Mouse (Mus musculus) G1E (cell line): ENCODE results near the gene Olfr1346. TPM values are rescaled to one million over a fixed set of nuclear protein-coding genes. Genes with fewer than 3 reads are reported as not detected.
"Not testable (repeated sequence)": the region's sequence is repeated elsewhere in the genome, so short reads cannot be mapped to it uniquely, and the experiment has no call there.

Experiments
- ATAC-seq: 2 replicates; pipeline ENCODE4 v1.8.0; 2016; ENCODE audit warnings: mild to moderate bottlenecking; ENCODE audit not compliant: insufficient number of reproducible peaks, poor library complexity, low FRiP score, severe bottlenecking; ENCODE audit errors: extremely low read depth
- DNase-seq: peaks from one replicate; pipeline ENCODE4 v3.0.0; 2012; ENCODE audit warnings: low spot score
- H3K27me3 ChIP-seq: 2 replicates; pipeline ENCODE4 v1.6.1; 2012; ENCODE audit warnings: mild to moderate bottlenecking, low read length, inconsistent platforms; ENCODE audit not compliant: insufficient read depth
- H3K36me3 ChIP-seq: replicated peaks from 2 replicates; pipeline ENCODE3; 2012; ENCODE audit warnings: mild to moderate bottlenecking, inconsistent platforms
- H3K4me1 ChIP-seq: 2 replicates; pipeline ENCODE4 v1.6.1; 2012; ENCODE audit warnings: low read depth, low read length, inconsistent platforms, mixed read lengths; ENCODE audit not compliant: insufficient read depth
- H3K4me3 ChIP-seq: 2 replicates; pipeline ENCODE4 v1.5.1; 2012; ENCODE audit warnings: low read depth, mild to moderate bottlenecking, inconsistent platforms, low read length, moderate library complexity, mixed read lengths
- H3K9me3 ChIP-seq: replicated peaks from 2 replicates; pipeline ENCODE4 v1.6.1; 2012; ENCODE audit warnings: inconsistent platforms
- CTCF ChIP-seq: IDR thresholded peaks from 2 replicates; pipeline ENCODE4 v1.5.1; 2012; ENCODE audit warnings: low read depth, low read length, inconsistent platforms, mixed read lengths
- GATA1 ChIP-seq: IDR thresholded peaks from 2 replicates; pipeline ENCODE4 v1.6.1; 2012; ENCODE audit warnings: borderline replicate concordance, low read length, inconsistent platforms, mixed read lengths
- GATA2 ChIP-seq: IDR thresholded peaks from 2 replicates; pipeline ENCODE4 v1.6.1; 2012; ENCODE audit warnings: low read depth, low read length, inconsistent platforms, borderline replicate concordance
- POLR2AphosphoS5 ChIP-seq: IDR thresholded peaks from 2 replicates; pipeline ENCODE4 v1.6.1; 2012; ENCODE audit warnings: low read depth, low read length, inconsistent platforms; ENCODE audit not compliant: insufficient replicate concordance
- TAL1 ChIP-seq: conservative IDR thresholded peaks from 2 replicates; pipeline ENCODE4 v1.6.1; 2012; ENCODE audit warnings: low read depth, low read length, inconsistent platforms, mixed read lengths
- polyA plus RNA-seq: library from polyadenylated mRNA; stranded (reverse); fragments of >175 nt; gene quantifications from 2 replicates; pipeline ENCODE4 v1.2.3, GENCODE M21; 2012
- total RNA-seq, 2 experiments: library from RNA; stranded (forward) in 1 of 2; stranded (reverse) in 1 of 2; fragments of 200-1000 nt in 1 of 2; fragments of >200 nt in 1 of 2; fragmentation: Nextera tagmentation in 1 of 2; gene quantifications; 2 replicates each; pipeline ENCODE4 v1.2.3; 2014 to 2017

The Olfr1346 gene
- total and polyA plus RNA-seq, 3 experiments, result 0.11 TPM; not detected in 2

- TF ChIP-seq GATA1 (no peak), TAL1 (no peak), POLR2AphosphoS5 (no peak), CTCF (no peak), GATA2 (no peak)
- ATAC-seq, result no peak
- DNase-seq, result no peak
Observed at GRCm38 (mm10) chr7:6455868-6456267, 11.0 kb upstream of the Olfr1346 start, which contains the start of gene Olfr1336. Gene Olfr1336, plus strand, starts transcription at chr7:6456168.

GRCm38 (mm10) chr7:6456399-6456798 lies 10.5 kb upstream of the Olfr1346 start:
- ATAC-seq (no peak; the same call in 1 of the 2 replicates), DNase-seq (no peak)
- no peak for TF ChIP-seq CTCF
- TF ChIP-seq GATA1, result no peak
- TF ChIP-seq POLR2AphosphoS5, result no peak
- TF ChIP-seq GATA2, result no peak
- TF ChIP-seq TAL1, result no peak
- H3K27me3 ChIP-seq, result no peaks in the 10 kb centered on the region
- H3K4me3 ChIP-seq, result no peak overlapping the region
- no peaks in the 10 kb centered on the region for H3K36me3 ChIP-seq
- no peaks in the 10 kb centered on the region for H3K4me1 ChIP-seq
- no peaks in the 10 kb centered on the region for H3K9me3 ChIP-seq

More at GRCm38 (mm10) chr7:6455868-6456267, 11.0 kb upstream of the Olfr1346 start, which contains the start of gene Olfr1336:
- Histone ChIP-seq H3K4me3 (no peak within 1 kb of the TSS), H3K36me3 (no peaks in the 10 kb centered on the region), H3K27me3 (no peaks in the 10 kb centered on the region), H3K4me1 (no peaks in the 10 kb centered on the region), H3K9me3 (no peaks in the 10 kb centered on the region)

- ATAC-seq, H3K4me3 ChIP-seq, H3K27me3 ChIP-seq, H3K36me3 ChIP-seq, DNase-seq, H3K4me1 ChIP-seq, H3K9me3 ChIP-seq: not testable (repeated sequence)
Observed at GRCm38 (mm10) chr7:6477633-6478032, 10.7 kb downstream of the Olfr1346 start.

- no peak for ATAC-seq
- Histone ChIP-seq H3K27me3 (no peaks in the 10 kb centered on the region), H3K36me3 (no peaks in the 10 kb centered on the region), H3K4me1 (no peaks in the 10 kb centered on the region), H3K4me3 (no peak within 1 kb of the TSS), H3K9me3 (no peaks in the 10 kb centered on the region)
- DNase-seq, result no peak
- TF ChIP-seq GATA1 (no peak), GATA2 (no peak), TAL1 (no peak), CTCF (no peak), POLR2AphosphoS5 (no peak)
Observed at GRCm38 (mm10) chr7:6486841-6487240, 19.9 kb downstream of the Olfr1346 start, which contains the start of gene Olfr5. Gene Olfr5, minus strand, starts transcription at chr7:6486941.

GRCm38 (mm10) chr7:6499655-6500054 lies 32.8 kb downstream of the Olfr1346 start, which contains the start of gene Olfr1347:
Gene Olfr1347, minus strand, starts transcription at chr7:6499755.
- TF ChIP-seq CTCF (no peak), TAL1 (no peak), GATA2 (no peak), POLR2AphosphoS5 (no peak), GATA1 (no peak)
- Histone ChIP-seq H3K36me3 (no peaks in the 10 kb centered on the region), H3K4me3 (no peak within 1 kb of the TSS), H3K27me3 (no peaks in the 10 kb centered on the region), H3K9me3 (no peaks in the 10 kb centered on the region), H3K4me1 (no peaks in the 10 kb centered on the region)
- DNase-seq, result no peak
- no peak for ATAC-seq

GRCm38 (mm10) chr7:6508648-6509047 lies 41.7 kb downstream of the Olfr1346 start, which contains the start of gene Olfr1348:
Gene Olfr1348, minus strand, starts transcription at chr7:6508748.
- Histone ChIP-seq H3K36me3 (no peaks in the 10 kb centered on the region), H3K4me3 (no peak within 1 kb of the TSS), H3K9me3 (no peaks in the 10 kb centered on the region), H3K27me3 (no peaks in the 10 kb centered on the region), H3K4me1 (no peaks in the 10 kb centered on the region)
- TF ChIP-seq CTCF (no peak), TAL1 (no peak), POLR2AphosphoS5 (no peak), GATA1 (no peak), GATA2 (no peak)
- no peak for DNase-seq
- ATAC-seq, result no peak

GRCm38 (mm10) chr7:6521666-6522065 lies 54.8 kb downstream of the Olfr1346 start:
- no peaks in the 10 kb centered on the region for H3K36me3 ChIP-seq
- no peak for ATAC-seq
- no peak for DNase-seq
- no peaks in the 10 kb centered on the region for H3K4me1 ChIP-seq
- TF ChIP-seq GATA1, result no peak
- TF ChIP-seq GATA2, result no peak
- TF ChIP-seq POLR2AphosphoS5, result no peak
- TF ChIP-seq CTCF, result no peak
- no peak for TF ChIP-seq TAL1
- H3K9me3 ChIP-seq, result peaks cover 2% of the 10 kb centered on the region; the same call in 1 of the 2 replicates
- H3K27me3 ChIP-seq, result no peaks in the 10 kb centered on the region
- H3K4me3 ChIP-seq, result no peak overlapping the region
